Mouse (Mus musculus): ENCODE measurements around the gene Plagl2. TPM values are rescaled to one million over a fixed set of nuclear protein-coding genes. Genes with fewer than 3 reads are reported as not detected.
"Not testable (repeated sequence)": the region's sequence is repeated elsewhere in the genome, so short reads cannot be mapped to it uniquely, and the experiment has no call there.

Gene Plagl2
- polyA plus RNA-seq (2015; fragmentation: Nextera tagmentation; extraction: Ambion mirVana): 16.0 and 18.8 TPM in 2 replicates

DNA sequence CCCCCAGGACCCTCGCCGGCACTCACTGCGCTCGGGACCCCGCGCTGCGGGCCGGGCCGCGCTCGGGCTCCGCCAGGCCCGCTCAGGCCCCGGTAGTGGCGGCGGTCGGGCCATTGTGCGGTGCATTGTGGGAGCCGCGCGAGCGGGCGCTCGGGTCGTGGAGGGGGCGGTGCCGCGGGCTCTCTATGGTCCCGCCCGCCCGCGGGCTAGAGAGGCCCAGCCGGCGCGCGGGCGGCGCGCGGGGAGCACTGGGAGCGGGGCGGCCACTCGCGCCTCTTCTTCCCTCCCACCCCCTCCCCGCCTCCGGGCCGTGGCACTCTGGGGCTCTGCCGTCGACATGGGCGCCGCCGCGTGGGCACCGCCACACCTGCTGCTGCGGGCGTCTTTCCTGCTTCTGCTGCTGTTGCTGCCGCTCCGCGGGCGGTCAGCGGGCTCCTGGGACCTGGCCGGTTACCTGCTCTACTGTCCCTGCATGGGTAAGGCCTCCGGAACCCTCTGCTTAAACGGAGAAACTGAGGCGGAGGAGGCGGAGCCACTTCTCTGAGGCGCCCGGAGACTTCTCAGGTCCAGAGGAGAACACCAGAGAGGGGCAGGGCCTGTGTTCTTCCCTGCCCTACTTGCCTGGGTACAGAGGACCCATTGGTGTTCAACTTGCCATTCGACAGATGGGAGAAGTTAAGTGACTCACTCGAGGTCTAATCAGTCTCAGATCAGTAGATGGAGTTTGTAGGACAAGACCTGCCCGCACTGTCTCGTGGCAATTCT lies at the start of gene Plagl2, which contains the start of gene Pofut1:
Gene Plagl2 (minus strand): TSS at position 177 of the 765 bp plus-strand sequence.
Gene Pofut1 (plus strand): TSS at position 284 of the 765 bp plus-strand sequence.
- peak; percentile 95 for ATAC-seq (ENCODE audit: insufficient number of reproducible peaks, low FRiP score, low TSS enrichment, low read depth)
- Histone ChIP-seq H3K27me3 (no peaks in the 10 kb centered on the region), H3K27ac (replicated peaks) (peak within 1 kb of the TSS; percentile 95), H3K9ac (peak within 1 kb of the TSS; percentile 99), H3K4me2 (replicated peaks) (peak within 1 kb of the TSS; percentile 77), H3K4me3 (replicated peaks) (peak within 1 kb of the TSS; percentile 91), H3K36me3 (peaks cover 14% of the 10 kb centered on the region; the same call in 1 of the 2 replicates), H3K9me3 (replicated peaks) (no peaks in the 10 kb centered on the region), H3K4me1 (peaks cover 38% of the 10 kb centered on the region)
- WGBS: 0% methylated on average over 48 of the region's 72 CpGs

- H3K4me1 ChIP-seq: peaks cover 18% of the 10 kb centered on the region
- H3K27me3 ChIP-seq: no peaks in the 10 kb centered on the region
- H3K9me3 ChIP-seq (replicated peaks): no peaks in the 10 kb centered on the region
- WGBS: 26% methylated on average over 6 of the region's 6 CpGs
- no peak overlapping the region for H3K4me2 ChIP-seq (replicated peaks)
- no peaks in the 10 kb centered on the region for H3K36me3 ChIP-seq
- no peak for ATAC-seq (ENCODE audit: insufficient number of reproducible peaks, low FRiP score, low TSS enrichment, low read depth)
- H3K27ac ChIP-seq (replicated peaks): no peak overlapping the region
- H3K9ac ChIP-seq: no peak overlapping the region
- no peak overlapping the region for H3K4me3 ChIP-seq (replicated peaks)
Observed at GRCm38 (mm10) chr2:153287835-153288234, 46.6 kb upstream of the Plagl2 start.

- no peaks in the 10 kb centered on the region for H3K36me3 ChIP-seq
- no peak overlapping the region for H3K4me2 ChIP-seq (replicated peaks)
- WGBS: 82% methylated on average over 4 of the region's 4 CpGs
- H3K27ac ChIP-seq (replicated peaks): no peak overlapping the region
- no peak overlapping the region for H3K9ac ChIP-seq
- no peak overlapping the region for H3K4me3 ChIP-seq (replicated peaks)
- no peaks in the 10 kb centered on the region for H3K9me3 ChIP-seq (replicated peaks)
- ATAC-seq (ENCODE audit: insufficient number of reproducible peaks, low FRiP score, low TSS enrichment, low read depth): no peak
- H3K4me1 ChIP-seq: peaks cover 8% of the 10 kb centered on the region; the same call in 1 of the 2 replicates
- no peaks in the 10 kb centered on the region for H3K27me3 ChIP-seq
Observed at GRCm38 (mm10) chr2:153286524-153286923, 45.3 kb upstream of the Plagl2 start.

DNA sequence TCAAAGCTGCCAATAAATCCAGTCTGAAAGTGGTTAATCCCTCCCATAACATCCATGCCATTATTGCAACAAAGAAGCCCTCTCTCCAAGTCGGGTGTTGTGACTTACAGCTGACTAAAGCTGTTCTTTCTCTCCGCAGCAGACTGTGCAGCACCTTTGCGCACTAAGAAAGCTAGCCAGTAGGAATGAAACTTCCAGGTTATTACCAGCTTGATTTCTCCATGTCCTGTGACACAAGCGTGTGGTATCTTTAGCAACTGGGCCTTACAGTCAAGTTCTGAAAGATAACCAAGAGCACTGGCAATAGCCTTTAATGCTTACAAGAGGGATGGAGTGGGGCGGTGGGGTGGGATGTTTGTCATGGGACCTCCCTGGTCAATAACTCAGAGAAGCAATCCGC lies 42.7 kb upstream of the Plagl2 start:
- Histone ChIP-seq H3K27me3 (no peaks in the 10 kb centered on the region), H3K4me2 (replicated peaks) (no peak overlapping the region), H3K9ac (no peak overlapping the region), H3K4me3 (replicated peaks) (no peak overlapping the region), H3K36me3 (no peaks in the 10 kb centered on the region), H3K9me3 (replicated peaks) (no peaks in the 10 kb centered on the region), H3K4me1 (no peaks in the 10 kb centered on the region), H3K27ac (replicated peaks) (no peak overlapping the region)
- ATAC-seq (ENCODE audit: insufficient number of reproducible peaks, low FRiP score, low TSS enrichment, low read depth): no peak
- 85% methylated on average over 6 of the region's 6 CpGs for WGBS

DNA sequence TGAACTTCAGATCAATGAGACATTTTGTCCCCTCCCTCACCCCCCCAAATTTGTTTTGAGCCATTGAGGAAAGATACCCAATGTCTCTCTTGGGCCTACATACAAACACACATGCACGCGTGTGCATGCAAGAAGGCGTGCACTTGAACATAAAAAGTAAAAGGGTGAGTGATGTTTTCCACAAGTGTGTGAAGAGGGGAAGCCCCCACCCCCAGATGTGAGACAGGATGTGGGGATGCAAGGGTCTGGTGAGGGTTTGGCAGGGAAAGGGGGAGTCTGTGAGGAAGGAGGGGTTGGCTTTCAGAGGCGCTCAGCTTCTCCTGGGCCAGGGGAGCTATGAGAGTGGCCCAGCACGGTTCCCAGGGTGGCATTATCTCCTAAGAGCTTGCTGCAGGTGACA lies 37.1 kb upstream of the Plagl2 start:
- no peak for ATAC-seq (ENCODE audit: insufficient number of reproducible peaks, low FRiP score, low TSS enrichment, low read depth)

DNA sequence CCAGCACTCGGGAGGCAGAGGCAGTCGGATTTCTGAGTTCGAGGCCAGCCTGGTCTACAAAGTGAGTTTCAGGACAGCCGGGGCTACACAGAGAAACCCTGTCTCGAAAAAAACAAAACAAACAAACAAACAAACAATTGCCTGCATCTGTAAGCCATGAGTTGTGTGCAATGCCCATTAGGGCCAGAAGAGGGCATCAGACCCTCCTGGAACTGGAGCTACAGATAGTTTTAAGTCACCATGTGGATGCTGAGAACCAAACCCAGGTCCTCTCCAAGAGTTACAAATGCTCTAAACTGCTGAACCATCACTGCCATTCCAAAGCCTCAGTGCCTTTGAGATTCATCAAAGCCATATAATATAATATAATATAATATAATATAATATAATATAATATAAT lies 35.6 kb upstream of the Plagl2 start:
- not testable (repeated sequence) for ATAC-seq (ENCODE audit: insufficient number of reproducible peaks, low FRiP score, low TSS enrichment, low read depth); H3K9ac ChIP-seq; H3K4me1 ChIP-seq; H3K9me3 ChIP-seq (replicated peaks); H3K4me2 ChIP-seq (replicated peaks); H3K36me3 ChIP-seq; H3K4me3 ChIP-seq (replicated peaks); H3K27me3 ChIP-seq; H3K27ac ChIP-seq (replicated peaks)
- 90% methylated on average over 5 of the region's 5 CpGs for WGBS

More for the DNA sequence above, 37.1 kb upstream of the Plagl2 start:
- H3K4me3 ChIP-seq (replicated peaks): no peak overlapping the region
- no peak overlapping the region for H3K4me2 ChIP-seq (replicated peaks)
- H3K4me1 ChIP-seq: 0 out of 2 replicates have a peak, but pooled peaks cover under 1% of the 10 kb centered on the region
- no peak overlapping the region for H3K9ac ChIP-seq
- no peaks in the 10 kb centered on the region for H3K27me3 ChIP-seq
- 82% methylated on average over 5 of the region's 5 CpGs for WGBS
- no peaks in the 10 kb centered on the region for H3K9me3 ChIP-seq (replicated peaks)
- no peaks in the 10 kb centered on the region for H3K36me3 ChIP-seq
- H3K27ac ChIP-seq (replicated peaks): no peak overlapping the region

- Histone ChIP-seq H3K27me3 (no peaks in the 10 kb centered on the region), H3K9ac (no peak overlapping the region), H3K9me3 (replicated peaks) (no peaks in the 10 kb centered on the region), H3K36me3 (no peaks in the 10 kb centered on the region), H3K4me2 (replicated peaks) (no peak overlapping the region), H3K4me1 (0 out of 2 replicates have a peak, but pooled peaks cover 5% of the 10 kb centered on the region), H3K27ac (replicated peaks) (no peak overlapping the region), H3K4me3 (replicated peaks) (no peak overlapping the region)
- WGBS: 89% methylated on average over 8 of the region's 8 CpGs
- ATAC-seq (ENCODE audit: insufficient number of reproducible peaks, low FRiP score, low TSS enrichment, low read depth): no peak
Observed at GRCm38 (mm10) chr2:153276440-153276839, 35.2 kb upstream of the Plagl2 start.

DNA sequence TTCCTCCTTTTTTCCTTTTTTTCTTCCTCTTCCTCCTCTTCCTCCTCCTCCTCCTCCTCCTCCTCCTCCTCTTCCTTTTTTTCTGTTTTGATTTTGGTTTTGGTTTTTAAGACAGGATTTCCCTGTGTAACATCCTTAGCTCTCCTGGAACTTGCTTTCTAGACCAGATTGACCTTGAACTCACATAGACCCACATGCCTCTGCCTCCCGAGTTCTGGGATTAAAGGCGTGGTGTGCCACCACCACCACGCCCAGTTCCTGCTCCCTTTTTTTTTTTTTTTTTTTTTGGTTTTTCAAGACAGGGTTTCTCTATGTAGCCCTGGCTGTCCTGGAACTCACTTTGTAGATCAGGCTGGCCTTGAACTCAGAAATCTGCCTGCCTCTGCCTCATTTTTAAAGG lies 34.4 kb upstream of the Plagl2 start:
- not testable (repeated sequence) for H3K9ac ChIP-seq; H3K4me1 ChIP-seq; H3K27ac ChIP-seq (replicated peaks); H3K4me2 ChIP-seq (replicated peaks); ATAC-seq (ENCODE audit: insufficient number of reproducible peaks, low FRiP score, low TSS enrichment, low read depth); H3K27me3 ChIP-seq; H3K36me3 ChIP-seq; H3K4me3 ChIP-seq (replicated peaks); H3K9me3 ChIP-seq (replicated peaks)
- WGBS: 74% methylated on average over 3 of the region's 3 CpGs

GRCm38 (mm10) chr2:153274919-153275247 lies 33.7 kb upstream of the Plagl2 start:
- 75% methylated on average over 6 of the region's 6 CpGs for WGBS
- H3K36me3 ChIP-seq: no peaks in the 10 kb centered on the region
- H3K27ac ChIP-seq (replicated peaks): no peak overlapping the region
- H3K9ac ChIP-seq: no peak overlapping the region
- H3K9me3 ChIP-seq (replicated peaks): no peaks in the 10 kb centered on the region
- no peak overlapping the region for H3K4me3 ChIP-seq (replicated peaks)
- H3K4me2 ChIP-seq (replicated peaks): no peak overlapping the region
- ATAC-seq (ENCODE audit: insufficient number of reproducible peaks, low FRiP score, low TSS enrichment, low read depth): no peak
- no peaks in the 10 kb centered on the region for H3K27me3 ChIP-seq
- 0 out of 2 replicates have a peak, but pooled peaks cover 7% of the 10 kb centered on the region for H3K4me1 ChIP-seq

DNA sequence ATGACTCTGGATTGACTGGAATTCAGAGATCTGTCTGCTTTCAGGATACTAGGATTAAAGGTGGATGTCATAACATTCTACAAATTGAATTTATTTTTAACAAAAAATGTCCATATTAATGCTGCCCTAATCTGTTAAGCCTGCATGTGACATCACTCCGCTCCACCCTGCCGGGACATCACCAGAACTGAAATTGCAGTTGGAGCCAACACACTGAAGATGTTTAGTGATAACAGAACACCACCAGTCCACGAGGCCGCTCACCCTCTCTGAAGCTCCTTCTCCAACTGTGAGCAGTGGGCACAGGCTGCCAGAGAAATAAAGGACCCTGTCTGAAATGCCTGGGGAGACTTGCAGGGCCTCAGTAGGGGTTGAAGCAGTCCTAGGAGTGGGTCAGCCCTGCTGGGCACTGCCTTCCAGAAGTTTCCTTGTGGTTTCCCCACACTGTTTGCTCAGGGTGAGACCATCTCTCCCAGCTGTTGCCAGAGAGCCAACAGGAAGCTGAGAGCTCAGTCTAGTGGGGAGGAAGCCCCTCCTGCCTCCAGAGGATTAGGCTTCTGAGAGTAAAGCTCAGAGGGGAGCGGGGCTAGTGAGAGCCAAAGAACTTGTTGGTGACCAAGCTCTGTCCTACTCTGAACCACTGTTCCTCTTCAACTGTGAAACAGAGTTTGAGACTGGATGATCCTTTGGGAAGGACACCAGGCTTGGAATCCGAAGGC lies 33.1 kb upstream of the Plagl2 start:
- H3K9me3 ChIP-seq (replicated peaks); H3K27me3 ChIP-seq: not testable (repeated sequence)

DNA sequence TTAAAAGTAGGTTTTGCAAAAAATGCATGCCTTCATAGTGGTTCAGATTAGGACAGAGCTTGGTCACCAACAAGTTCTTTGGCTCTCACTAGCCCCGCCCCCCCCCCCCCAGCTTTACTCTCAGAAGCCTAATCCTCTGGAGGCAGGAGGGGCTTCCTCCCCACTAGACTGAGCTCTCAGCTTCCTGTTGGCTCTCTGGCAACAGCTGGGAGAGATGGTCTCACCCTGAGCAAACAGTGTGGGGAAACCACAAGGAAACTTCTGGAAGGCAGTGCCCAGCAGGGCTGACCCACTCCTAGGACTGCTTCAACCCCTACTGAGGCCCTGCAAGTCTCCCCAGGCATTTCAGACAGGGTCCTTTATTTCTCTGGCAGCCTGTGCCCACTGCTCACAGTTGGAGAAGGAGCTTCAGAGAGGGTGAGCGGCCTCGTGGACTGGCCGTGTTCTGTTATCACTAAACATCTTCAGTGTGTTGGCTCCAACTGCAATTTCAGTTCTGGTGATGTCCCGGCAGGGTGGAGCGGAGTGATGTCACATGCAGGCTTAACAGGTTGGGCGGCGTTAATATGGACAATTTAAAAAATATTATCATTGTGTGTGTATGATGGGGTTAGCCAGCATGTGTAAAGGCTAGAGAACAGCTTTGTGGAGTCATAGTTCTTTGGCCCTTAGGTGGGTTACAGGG lies 29.1 kb upstream of the Plagl2 start:
- H3K36me3 ChIP-seq: peaks cover 22% of the 10 kb centered on the region
- not testable (repeated sequence) for H3K9me3 ChIP-seq (replicated peaks); H3K4me1 ChIP-seq; H3K4me3 ChIP-seq (replicated peaks); H3K27ac ChIP-seq (replicated peaks); H3K9ac ChIP-seq; H3K27me3 ChIP-seq; H3K4me2 ChIP-seq (replicated peaks); ATAC-seq (ENCODE audit: insufficient number of reproducible peaks, low FRiP score, low TSS enrichment, low read depth)
- WGBS: 64% methylated on average over 8 of the region's 8 CpGs

More for the DNA sequence above, 33.1 kb upstream of the Plagl2 start:
- H3K4me3 ChIP-seq (replicated peaks); H3K36me3 ChIP-seq; H3K27ac ChIP-seq (replicated peaks); ATAC-seq (ENCODE audit: insufficient number of reproducible peaks, low FRiP score, low TSS enrichment, low read depth); H3K9ac ChIP-seq; H3K4me1 ChIP-seq; H3K4me2 ChIP-seq (replicated peaks): not testable (repeated sequence)
- WGBS: 60% methylated on average over 6 of the region's 6 CpGs

All from embryonic facial prominence, embryonic 15.5 days (tissue).